In the genomic region with DNA sequence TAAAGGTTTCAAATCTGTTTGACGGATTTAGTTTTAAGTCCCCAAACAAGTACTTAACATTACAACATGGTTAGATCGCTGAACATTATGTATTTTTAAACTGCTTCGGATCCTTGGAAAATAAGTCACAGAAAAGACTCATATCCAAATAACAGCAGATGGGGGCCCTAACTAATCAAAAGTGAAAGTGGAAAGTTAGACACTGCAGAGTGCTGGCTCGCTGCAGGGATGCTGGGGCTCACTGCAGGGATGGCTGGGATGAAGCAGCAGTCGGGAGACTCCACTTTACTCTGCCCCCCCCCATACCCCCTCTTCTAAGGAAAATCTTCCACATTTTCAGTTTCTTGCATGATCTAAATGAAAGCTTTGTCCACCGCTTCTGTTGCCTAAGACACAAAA, we compare ENCODE assay signal across 9 mouse cellular contexts.
DNase-seq lines count a peak whose midpoint lies in the region; ATAC-seq and TF ChIP-seq lines count a peak whose summit lies in the region.
"Had no signal": no experiment of that assay in that cellular context is flagged by ENCODE, and none has a peak within 500 bp of the region (broad histone marks: within the 10 kb centered on the region; RNA-seq: fewer than 3 reads in every experiment).

No protein-coding gene starts in this region.

- H3K27ac ChIP-seq in liver, embryonic 11.5 days (ENCODE audit: low read depth, low read length) = no peak overlapping the region
- no peak overlapping the region for H3K27ac ChIP-seq in hindbrain, postnatal 0 days
- H3K27ac ChIP-seq in midbrain, postnatal 0 days (ENCODE audit: low read depth, low read length) = no peak overlapping the region

- WGBS in liver, embryonic 11.5 days = 70% methylated on average over 6 of the region's 6 CpGs
- 64% methylated on average over 6 of the region's 6 CpGs for WGBS in hindbrain, postnatal 0 days
- 68% methylated on average over 6 of the region's 6 CpGs for WGBS in midbrain, postnatal 0 days

- no peaks in the 10 kb centered on the region for H3K9me3 ChIP-seq in liver, embryonic 11.5 days (ENCODE audit: control insufficient read depth, low read length)
- H3K9me3 ChIP-seq in hindbrain, postnatal 0 days (ENCODE audit: low read length) = no peaks in the 10 kb centered on the region
- no peaks in the 10 kb centered on the region for H3K9me3 ChIP-seq in midbrain, postnatal 0 days (ENCODE audit: low read length)

- no peak overlapping the region for H3K9ac ChIP-seq in liver, embryonic 11.5 days (ENCODE audit: low read depth, low read length)
- H3K9ac ChIP-seq in hindbrain, postnatal 0 days (replicated peaks; ENCODE audit: low read length) = no peak overlapping the region
- no peak overlapping the region for H3K9ac ChIP-seq in midbrain, postnatal 0 days (replicated peaks; ENCODE audit: low read length, poor library complexity, severe bottlenecking)

- no peak for TF ChIP-seq CTCF in C2C12 (IDR thresholded peaks at IDR 0.05; ENCODE audit: control insufficient read depth, insufficient read depth, insufficient read length)
- TF ChIP-seq CTCF in hindbrain, postnatal 0 days (IDR thresholded peaks at IDR 0.05; ENCODE audit: low read depth) = no peak
- TF ChIP-seq CTCF in midbrain, postnatal 0 days (IDR thresholded peaks at IDR 0.05) = no peak

- H3K79me3 ChIP-seq in C2C12 (ENCODE audit: low read depth) = no peaks in the 10 kb centered on the region

- ATAC-seq in frontal cortex, adult (ENCODE audit: low TSS enrichment) = peak; percentile 59; the same call in 1 of the 2 replicates
- peak; percentile 50 for ATAC-seq in erythroblast, adult 5-6 weeks (replicated peaks; ENCODE audit: low FRiP score, poor library complexity, severe bottlenecking)
- no peak for ATAC-seq in liver, embryonic 11.5 days (replicated peaks; ENCODE audit: low FRiP score)
- ATAC-seq in hindbrain, postnatal 0 days = no peak
- ATAC-seq in midbrain, postnatal 0 days (ENCODE audit: low FRiP score) = no peak
- ATAC-seq: Patski had no signal

- no peaks in the 10 kb centered on the region for H3K36me3 ChIP-seq in C2C12 (ENCODE audit: control insufficient read depth, insufficient read depth)
- peaks cover 4% of the 10 kb centered on the region; the same call in 1 of the 2 replicates for H3K36me3 ChIP-seq in liver, embryonic 11.5 days (ENCODE audit: control insufficient read depth, insufficient read depth, low read length)
- H3K36me3 ChIP-seq in hindbrain, postnatal 0 days (ENCODE audit: insufficient read depth, low read length) = no peaks in the 10 kb centered on the region
- no peaks in the 10 kb centered on the region for H3K36me3 ChIP-seq in midbrain, postnatal 0 days (ENCODE audit: insufficient read depth, low read length)

- peak overlapping the region; percentile 25 for H3K4me3 ChIP-seq in C2C12 (ENCODE audit: insufficient read depth, poor library complexity, severe bottlenecking)
- no peak overlapping the region for H3K4me3 ChIP-seq in liver, embryonic 11.5 days (ENCODE audit: low read depth, low read length)
- H3K4me3 ChIP-seq in hindbrain, postnatal 0 days (ENCODE audit: low read length) = no peak overlapping the region
- no peak overlapping the region for H3K4me3 ChIP-seq in midbrain, postnatal 0 days (ENCODE audit: low read depth, low read length)

- H3ac ChIP-seq in C2C12 (ENCODE audit: control insufficient read depth, insufficient read length, low read depth) = no peak overlapping the region

- no peaks in the 10 kb centered on the region; the same call in 1 of the 2 replicates for H3K4me1 ChIP-seq in liver, embryonic 11.5 days (replicated peaks; ENCODE audit: control insufficient read depth, insufficient read depth, low read length)
- H3K4me1 ChIP-seq in hindbrain, postnatal 0 days (ENCODE audit: insufficient read depth, low read length) = no peaks in the 10 kb centered on the region
- H3K4me1 ChIP-seq in midbrain, postnatal 0 days (ENCODE audit: insufficient read depth, low read length) = no peaks in the 10 kb centered on the region

- H3K4me2 ChIP-seq in liver, embryonic 11.5 days = peak overlapping the region; percentile 48
- H3K4me2 ChIP-seq in hindbrain, postnatal 0 days (ENCODE audit: low read depth, low read length) = no peak overlapping the region
- no peak overlapping the region for H3K4me2 ChIP-seq in midbrain, postnatal 0 days (ENCODE audit: low read depth, low read length, poor library complexity, severe bottlenecking)

- H3K27me3 ChIP-seq in C2C12 (ENCODE audit: control insufficient read depth, insufficient read depth, insufficient read length) = no peaks in the 10 kb centered on the region
- no peaks in the 10 kb centered on the region for H3K27me3 ChIP-seq in liver, embryonic 11.5 days (replicated peaks; ENCODE audit: control insufficient read depth, insufficient read depth, low read length)
- H3K27me3 ChIP-seq in hindbrain, postnatal 0 days (ENCODE audit: insufficient read depth, low read length) = no peaks in the 10 kb centered on the region
- H3K27me3 ChIP-seq in midbrain, postnatal 0 days (ENCODE audit: insufficient read depth, low read length) = no peaks in the 10 kb centered on the region
- H3K27me3 ChIP-seq: Patski had no signal

- H3K79me2 ChIP-seq in C2C12 (ENCODE audit: control insufficient read depth, insufficient read depth) = no peaks in the 10 kb centered on the region

- DNase-seq in frontal cortex, postnatal 10 days (ENCODE audit: low spot score in 2 of 2) = no peak
- no peak for DNase-seq in liver, embryonic 11.5 days (ENCODE audit: low spot score)
- DNase-seq in hindbrain, postnatal 0 days (ENCODE audit: low spot score) = no peak
- no peak for DNase-seq in midbrain, postnatal 0 days (ENCODE audit: low spot score)
- DNase-seq in layer of hippocampus, postnatal 25 days (ENCODE audit: extremely low spot score in 1 of 2, low spot score in 1 of 2) = no peak

TF ChIP-seq in C2C12, 6 proteins besides CTCF, POLR2A, EP300 and RAD21:
- no peak for TF ChIP-seq MYOG (IDR thresholded peaks at IDR 0.05; ENCODE audit: control insufficient read depth, extremely low read depth, insufficient read length)
- TF ChIP-seq USF1 (IDR thresholded peaks at IDR 0.05; ENCODE audit: low read depth) = no peak
- TF ChIP-seq CEBPB (IDR thresholded peaks at IDR 0.05; ENCODE audit: low read depth) = no peak
- no peak for TF ChIP-seq FOSL1 (IDR thresholded peaks at IDR 0.05; ENCODE audit: insufficient read depth, low read length, poor library complexity, severe bottlenecking)
- TF ChIP-seq MAX (IDR thresholded peaks at IDR 0.05) = no peak
- TF ChIP-seq MYOD1 (IDR thresholded peaks at IDR 0.05; ENCODE audit: control insufficient read depth, insufficient read length, low read depth) = no peak

Comparison
In these comparisons a context has a peak if more than half of its experiments do, and no peak if none do; other contexts are left out.
1. ATAC-seq: peak in frontal cortex, adult (single experiment) and erythroblast, adult 5-6 weeks (single experiment); none in liver, embryonic 11.5 days (single experiment), hindbrain, postnatal 0 days (single experiment) and midbrain, postnatal 0 days (single experiment).